Mouse (Mus musculus): Measurements from ENCODE around the gene Jdp2. TPM values are rescaled to one million over a fixed set of nuclear protein-coding genes. Genes with fewer than 3 reads are reported as not detected.
A peak's percentile ranks its signal among the peaks of the same experiment; 100 is the strongest.

The Jdp2 gene
- polyA plus RNA-seq, 1 experiment from 2014 or later: 0.10 TPM

- Histone ChIP-seq H3K9ac (replicated peaks) (no peak overlapping the region), H3K9me3 (no peaks in the 10 kb centered on the region), H3K4me1 (peaks cover 27% of the 10 kb centered on the region), H3K27me3 (no peaks in the 10 kb centered on the region), H3K4me2 (replicated peaks) (no peak overlapping the region), H3K4me3 (no peak overlapping the region), H3K36me3 (no peaks in the 10 kb centered on the region), H3K27ac (replicated peaks) (no peak overlapping the region)
- 75% methylated on average over 3 of the region's 3 CpGs for WGBS
- ATAC-seq (replicated peaks): no peak
These were observed 24.9 kb downstream of the Jdp2 start for GRCm38 (mm10) chr12:85623711-85624110.

- Histone ChIP-seq H3K4me3 (no peak overlapping the region), H3K27ac (replicated peaks) (no peak overlapping the region), H3K9ac (replicated peaks) (no peak overlapping the region), H3K36me3 (no peaks in the 10 kb centered on the region), H3K4me2 (replicated peaks) (no peak overlapping the region), H3K27me3 (no peaks in the 10 kb centered on the region), H3K4me1 (peaks cover 20% of the 10 kb centered on the region), H3K9me3 (no peaks in the 10 kb centered on the region)
- 90% methylated on average over 7 of the region's 7 CpGs for WGBS
- no peak for ATAC-seq (replicated peaks)
These were observed 25.8 kb downstream of the Jdp2 start for GRCm38 (mm10) chr12:85624652-85625051.

- H3K27me3 ChIP-seq: no peaks in the 10 kb centered on the region
- peaks cover 8% of the 10 kb centered on the region for H3K4me1 ChIP-seq
- H3K9ac ChIP-seq (replicated peaks): no peak overlapping the region
- H3K36me3 ChIP-seq: no peaks in the 10 kb centered on the region
- H3K4me2 ChIP-seq (replicated peaks): no peak overlapping the region
- WGBS: 64% methylated on average over 5 of the region's 5 CpGs
- no peak for ATAC-seq (replicated peaks)
- H3K9me3 ChIP-seq: no peaks in the 10 kb centered on the region
- H3K4me3 ChIP-seq: no peak overlapping the region
- no peak overlapping the region for H3K27ac ChIP-seq (replicated peaks)
These were observed 27.0 kb downstream of the Jdp2 start for GRCm38 (mm10) chr12:85625852-85626251.

- no peaks in the 10 kb centered on the region for H3K4me1 ChIP-seq
- no peaks in the 10 kb centered on the region for H3K36me3 ChIP-seq
- ATAC-seq (replicated peaks): no peak
- no peak overlapping the region for H3K9ac ChIP-seq (replicated peaks)
- 80% methylated on average over 21 of the region's 21 CpGs for WGBS
- H3K27ac ChIP-seq (replicated peaks): no peak overlapping the region
- H3K4me2 ChIP-seq (replicated peaks): no peak overlapping the region
- H3K4me3 ChIP-seq: no peak overlapping the region
- no peaks in the 10 kb centered on the region for H3K9me3 ChIP-seq
- no peaks in the 10 kb centered on the region for H3K27me3 ChIP-seq
These were observed 31.0 kb downstream of the Jdp2 start for GRCm38 (mm10) chr12:85629661-85630481.

GRCm38 (mm10) chr12:85631196-85631595 is 32.4 kb downstream of the Jdp2 start:
- Histone ChIP-seq H3K36me3 (no peaks in the 10 kb centered on the region), H3K9ac (replicated peaks) (no peak overlapping the region), H3K9me3 (no peaks in the 10 kb centered on the region), H3K4me2 (replicated peaks) (no peak overlapping the region), H3K4me3 (no peak overlapping the region), H3K4me1 (no peaks in the 10 kb centered on the region), H3K27me3 (no peaks in the 10 kb centered on the region), H3K27ac (replicated peaks) (no peak overlapping the region)
- WGBS: 69% methylated on average over 4 of the region's 4 CpGs
- ATAC-seq (replicated peaks): no peak

GRCm38 (mm10) chr12:85632321-85632720 is 33.5 kb downstream of the Jdp2 start:
- Histone ChIP-seq H3K4me2 (replicated peaks) (no peak overlapping the region), H3K4me3 (no peak overlapping the region), H3K9me3 (no peaks in the 10 kb centered on the region), H3K9ac (replicated peaks) (no peak overlapping the region), H3K36me3 (no peaks in the 10 kb centered on the region), H3K27ac (replicated peaks) (no peak overlapping the region), H3K4me1 (no peaks in the 10 kb centered on the region), H3K27me3 (no peaks in the 10 kb centered on the region)
- ATAC-seq (replicated peaks): no peak
- 95% methylated on average over 10 of the region's 10 CpGs for WGBS

- H3K9me3 ChIP-seq: no peaks in the 10 kb centered on the region
- no peak overlapping the region for H3K9ac ChIP-seq (replicated peaks)
- H3K4me3 ChIP-seq: no peak overlapping the region
- no peaks in the 10 kb centered on the region for H3K27me3 ChIP-seq
- 90% methylated on average over 9 of the region's 9 CpGs for WGBS
- no peak overlapping the region for H3K27ac ChIP-seq (replicated peaks)
- no peaks in the 10 kb centered on the region for H3K36me3 ChIP-seq
- ATAC-seq (replicated peaks): no peak
- H3K4me2 ChIP-seq (replicated peaks): no peak overlapping the region
- H3K4me1 ChIP-seq: peaks cover 11% of the 10 kb centered on the region
These were observed 39.1 kb downstream of the Jdp2 start for GRCm38 (mm10) chr12:85637932-85638331.

GRCm38 (mm10) chr12:85638541-85639325 is 39.9 kb downstream of the Jdp2 start:
- no peak overlapping the region for H3K4me3 ChIP-seq
- ATAC-seq (replicated peaks): peak; percentile 51

GRCm38 (mm10) chr12:85639326-85640008 is 40.6 kb downstream of the Jdp2 start:
- H3K4me3 ChIP-seq: no peak overlapping the region
- H3K27ac ChIP-seq (replicated peaks): no peak overlapping the region
- no peaks in the 10 kb centered on the region for H3K27me3 ChIP-seq
- peak; percentile 68; the same call in 1 of the 2 replicates for ATAC-seq (replicated peaks)
- no peaks in the 10 kb centered on the region for H3K36me3 ChIP-seq
- H3K9ac ChIP-seq (replicated peaks): no peak overlapping the region
- H3K4me1 ChIP-seq: peaks cover 11% of the 10 kb centered on the region
- H3K9me3 ChIP-seq: no peaks in the 10 kb centered on the region
- H3K4me2 ChIP-seq (replicated peaks): no peak overlapping the region
- 55% methylated on average over 12 of the region's 12 CpGs for WGBS

More at GRCm38 (mm10) chr12:85638541-85639325, 39.9 kb downstream of the Jdp2 start:
- Histone ChIP-seq H3K4me2 (replicated peaks) (no peak overlapping the region), H3K4me1 (peaks cover 11% of the 10 kb centered on the region), H3K36me3 (no peaks in the 10 kb centered on the region), H3K9me3 (no peaks in the 10 kb centered on the region), H3K27ac (replicated peaks) (no peak overlapping the region), H3K27me3 (no peaks in the 10 kb centered on the region), H3K9ac (replicated peaks) (no peak overlapping the region)
- 77% methylated on average over 20 of the region's 20 CpGs for WGBS

- H3K27me3 ChIP-seq: no peaks in the 10 kb centered on the region
- no peaks in the 10 kb centered on the region for H3K9me3 ChIP-seq
- no peaks in the 10 kb centered on the region for H3K36me3 ChIP-seq
- peaks cover 11% of the 10 kb centered on the region for H3K4me1 ChIP-seq
- no peak overlapping the region for H3K9ac ChIP-seq (replicated peaks)
- no peak overlapping the region for H3K27ac ChIP-seq (replicated peaks)
- no peak for ATAC-seq (replicated peaks)
- no peak overlapping the region for H3K4me2 ChIP-seq (replicated peaks)
- WGBS: 85% methylated on average over 10 of the region's 10 CpGs
- H3K4me3 ChIP-seq: no peak overlapping the region
These were observed 42.2 kb downstream of the Jdp2 start for GRCm38 (mm10) chr12:85640852-85641563.

GRCm38 (mm10) chr12:85641564-85641931 is 42.7 kb downstream of the Jdp2 start:
- H3K27me3 ChIP-seq: no peaks in the 10 kb centered on the region
- no peaks in the 10 kb centered on the region for H3K9me3 ChIP-seq
- H3K9ac ChIP-seq (replicated peaks): no peak overlapping the region
- H3K4me1 ChIP-seq: peaks cover 11% of the 10 kb centered on the region
- H3K27ac ChIP-seq (replicated peaks): no peak overlapping the region
- no peaks in the 10 kb centered on the region for H3K36me3 ChIP-seq
- no peak for ATAC-seq (replicated peaks)
- WGBS: 61% methylated on average over 4 of the region's 4 CpGs
- H3K4me3 ChIP-seq: no peak overlapping the region
- no peak overlapping the region for H3K4me2 ChIP-seq (replicated peaks)
